Mouse (Mus musculus) thymus, adult 2 months (tissue): ENCODE results near the gene Eva1c.

ENCODE experiments used
- CTCF ChIP-seq: fragments of 200-500 bp; IDR thresholded peaks from 2 replicates; pipeline ENCODE4 v1.5.1; 2012; ENCODE audit warnings: mild to moderate bottlenecking, control low read depth, low read length, moderate library complexity, borderline replicate concordance; ENCODE audit not compliant: control insufficient read depth, poor library complexity, insufficient read depth; ENCODE audit errors: extremely low read depth
- POLR2A ChIP-seq: fragments of 200-500 bp; IDR thresholded peaks from 2 replicates; pipeline ENCODE4 v1.6.1; 2012; ENCODE audit warnings: mild to moderate bottlenecking, low read length, control low read depth, moderate library complexity; ENCODE audit not compliant: control insufficient read depth, poor library complexity, insufficient read depth; ENCODE audit errors: extremely low read depth

- TF ChIP-seq POLR2A, result no peak
- no peak for TF ChIP-seq CTCF
These were observed 28.1 kb upstream of the Eva1c start for GRCm38 (mm10) chr16:90798446-90798845.
